9 mouse cellular contexts compared by ENCODE assay signal in genomic region chr8:122577116-122577515, GRCm38 (mm10). TPM values are rescaled to one million over a fixed set of nuclear protein-coding genes. Genes with fewer than 3 reads are reported as not detected.
DNase-seq lines count a peak whose midpoint lies in the region; ATAC-seq and TF ChIP-seq lines count a peak whose summit lies in the region.
"Had no signal": no experiment of that assay in that cellular context is flagged by ENCODE, and none has a peak within 500 bp of the region (broad histone marks: within the 10 kb centered on the region; RNA-seq: fewer than 3 reads in every experiment).

No protein-coding gene starts in this region.

- no peak for DNase-seq in kidney, postnatal 14 days
- DNase-seq in hindbrain, postnatal 0 days (ENCODE audit: low spot score): no peak
- DNase-seq in urinary bladder, postnatal 25 days (ENCODE audit: low spot score): no peak
- DNase-seq in ovary, postnatal 10 days (ENCODE audit: low spot score): no peak
- no peak for DNase-seq in spleen, adult 12 weeks (ENCODE audit: low spot score)

- no peak overlapping the region for H3K9ac ChIP-seq in kidney, embryonic 14.5 days (ENCODE audit: low read depth, low read length)
- H3K9ac ChIP-seq in embryonic facial prominence, embryonic 13.5 days: peak overlapping the region; percentile 93
- H3K9ac ChIP-seq in hindbrain, postnatal 0 days (replicated peaks; ENCODE audit: low read length): peak overlapping the region; percentile 82
- peak overlapping the region; percentile 89 for H3K9ac ChIP-seq in midbrain, embryonic 16.5 days (ENCODE audit: low read depth, low read length)

- TF ChIP-seq CTCF in hindbrain, postnatal 0 days (IDR thresholded peaks at IDR 0.05; ENCODE audit: low read depth): no peak

- peak overlapping the region; percentile 42; the same call in 1 of the 2 replicates for H3K27ac ChIP-seq in kidney, embryonic 14.5 days (ENCODE audit: low read depth, low read length)
- 0 out of 2 replicates have a peak overlapping the region, but pooled peaks have one; percentile 60 for H3K27ac ChIP-seq in embryonic facial prominence, embryonic 13.5 days
- peak overlapping the region; percentile 70 for H3K27ac ChIP-seq in hindbrain, postnatal 0 days
- H3K27ac ChIP-seq in midbrain, embryonic 16.5 days (ENCODE audit: low read length): peak overlapping the region; percentile 81

- H3K36me3 ChIP-seq in kidney, embryonic 14.5 days (ENCODE audit: control insufficient read depth, insufficient read depth, low read length): peaks cover 21% of the 10 kb centered on the region
- peaks cover 33% of the 10 kb centered on the region for H3K36me3 ChIP-seq in embryonic facial prominence, embryonic 13.5 days
- H3K36me3 ChIP-seq in hindbrain, postnatal 0 days (ENCODE audit: insufficient read depth, low read length): no peaks in the 10 kb centered on the region; the same call in 1 of the 2 replicates
- H3K36me3 ChIP-seq in midbrain, embryonic 16.5 days (ENCODE audit: control insufficient read depth, insufficient read depth, low read length): no peaks in the 10 kb centered on the region

- ATAC-seq in kidney, embryonic 14.5 days (ENCODE audit: low FRiP score, low TSS enrichment): peak; percentile 50
- ATAC-seq in embryonic facial prominence, embryonic 13.5 days (ENCODE audit: insufficient number of reproducible peaks, insufficient read depth, low FRiP score, low TSS enrichment, low read depth): 0 out of 2 replicates have a peak, but pooled peaks have one; percentile 8
- peak; percentile 25 for ATAC-seq in hindbrain, postnatal 0 days
- peak; percentile 28 for ATAC-seq in midbrain, embryonic 16.5 days

- peak overlapping the region; percentile 70 for H3K4me2 ChIP-seq in kidney, embryonic 14.5 days (replicated peaks; ENCODE audit: low read depth, low read length)
- H3K4me2 ChIP-seq in embryonic facial prominence, embryonic 13.5 days: peak overlapping the region; percentile 88
- H3K4me2 ChIP-seq in hindbrain, postnatal 0 days (ENCODE audit: low read depth, low read length): peak overlapping the region; percentile 74
- H3K4me2 ChIP-seq in midbrain, embryonic 16.5 days (ENCODE audit: low read length): peak overlapping the region; percentile 97

- H3K4me1 ChIP-seq in kidney, embryonic 14.5 days (ENCODE audit: control insufficient read depth, insufficient read depth, low read length): peaks cover 29% of the 10 kb centered on the region
- peaks cover 50% of the 10 kb centered on the region for H3K4me1 ChIP-seq in embryonic facial prominence, embryonic 13.5 days
- peaks cover 24% of the 10 kb centered on the region for H3K4me1 ChIP-seq in hindbrain, postnatal 0 days (ENCODE audit: insufficient read depth, low read length)
- H3K4me1 ChIP-seq in midbrain, embryonic 16.5 days (ENCODE audit: control insufficient read depth, insufficient read depth, low read length): peaks cover 14% of the 10 kb centered on the region

- 22% methylated on average over 10 of the region's 10 CpGs for WGBS in kidney, embryonic 14.5 days
- 33% methylated on average over 10 of the region's 10 CpGs for WGBS in embryonic facial prominence, embryonic 13.5 days
- 38% methylated on average over 10 of the region's 10 CpGs for WGBS in hindbrain, postnatal 0 days
- 37% methylated on average over 10 of the region's 10 CpGs for WGBS in midbrain, embryonic 16.5 days

- no peaks in the 10 kb centered on the region for H3K27me3 ChIP-seq in kidney, embryonic 14.5 days (ENCODE audit: control insufficient read depth, insufficient read depth, low read length)
- H3K27me3 ChIP-seq in embryonic facial prominence, embryonic 13.5 days: no peaks in the 10 kb centered on the region
- H3K27me3 ChIP-seq in hindbrain, postnatal 0 days (ENCODE audit: insufficient read depth, low read length): no peaks in the 10 kb centered on the region
- H3K27me3 ChIP-seq in midbrain, embryonic 16.5 days (ENCODE audit: control insufficient read depth, insufficient read depth, low read depth, low read length): no peaks in the 10 kb centered on the region
- H3K27me3 ChIP-seq: Patski had no signal

- no peaks in the 10 kb centered on the region for H3K9me3 ChIP-seq in kidney, embryonic 14.5 days (ENCODE audit: control insufficient read depth, low read length)
- no peaks in the 10 kb centered on the region for H3K9me3 ChIP-seq in embryonic facial prominence, embryonic 13.5 days
- no peaks in the 10 kb centered on the region for H3K9me3 ChIP-seq in hindbrain, postnatal 0 days (ENCODE audit: low read length)
- H3K9me3 ChIP-seq in midbrain, embryonic 16.5 days (replicated peaks; ENCODE audit: control insufficient read depth, low read length, poor library complexity, severe bottlenecking): no peaks in the 10 kb centered on the region

- H3K4me3 ChIP-seq in kidney, embryonic 14.5 days (ENCODE audit: low read length): peak overlapping the region; percentile 58; the same call in 1 of the 2 replicates
- H3K4me3 ChIP-seq in embryonic facial prominence, embryonic 13.5 days: peak overlapping the region; percentile 71
- peak overlapping the region; percentile 45 for H3K4me3 ChIP-seq in hindbrain, postnatal 0 days (ENCODE audit: low read length)
- peak overlapping the region; percentile 70 for H3K4me3 ChIP-seq in midbrain, embryonic 16.5 days (ENCODE audit: low read depth, low read length)

RNA-seq across cellular contexts. Expression of gene Aprt, which starts 0.4 kb away (rescaled TPM):
- 370 and 400 TPM in 2 replicates for polyA plus RNA-seq in kidney, embryonic 14.5 days (2014; fragmentation: Nextera tagmentation; extraction: Ambion mirVana)
- 296 and 355 TPM in 2 replicates for polyA plus RNA-seq in embryonic facial prominence, embryonic 13.5 days (2015; fragmentation: Nextera tagmentation; extraction: Ambion mirVana)
- 113 and 123 TPM in 2 replicates for total RNA-seq in hindbrain, postnatal 0 days (2014; rRNA removed)
- polyA plus RNA-seq in hindbrain, postnatal 0 days (2015; fragmentation: Nextera tagmentation; extraction: Ambion mirVana): 183 and 189 TPM in 2 replicates
- polyA plus RNA-seq in midbrain, embryonic 16.5 days (2015; fragmentation: Nextera tagmentation; extraction: Ambion mirVana): 156 and 157 TPM in 2 replicates

RNA-seq across cellular contexts. Expression of gene Cdt1, which starts 9.3 kb away (rescaled TPM):
- polyA plus RNA-seq in kidney, embryonic 14.5 days (2014; fragmentation: Nextera tagmentation; extraction: Ambion mirVana): 42.7 and 48.5 TPM in 2 replicates
- polyA plus RNA-seq in embryonic facial prominence, embryonic 13.5 days (2015; fragmentation: Nextera tagmentation; extraction: Ambion mirVana): 34.3 and 39.6 TPM in 2 replicates
- 24.9 and 26.3 TPM in 2 replicates for total RNA-seq in hindbrain, postnatal 0 days (2014; rRNA removed)
- 10.7 and 11.7 TPM in 2 replicates for polyA plus RNA-seq in hindbrain, postnatal 0 days (2015; fragmentation: Nextera tagmentation; extraction: Ambion mirVana)
- polyA plus RNA-seq in midbrain, embryonic 16.5 days (2015; fragmentation: Nextera tagmentation; extraction: Ambion mirVana): 5.7 and 6.2 TPM in 2 replicates

RNA-seq across cellular contexts. Expression of gene Piezo1, which starts 26.0 kb away (rescaled TPM):
- polyA plus RNA-seq in kidney, embryonic 14.5 days (2014; fragmentation: Nextera tagmentation; extraction: Ambion mirVana): 16.5 and 17.9 TPM in 2 replicates
- polyA plus RNA-seq in embryonic facial prominence, embryonic 13.5 days (2015; fragmentation: Nextera tagmentation; extraction: Ambion mirVana): 8.4 and 16.2 TPM in 2 replicates
- 10.0 and 17.5 TPM in 2 replicates for total RNA-seq in hindbrain, postnatal 0 days (2014; rRNA removed)
- 1.2 and 1.3 TPM in 2 replicates for polyA plus RNA-seq in hindbrain, postnatal 0 days (2015; fragmentation: Nextera tagmentation; extraction: Ambion mirVana)
- polyA plus RNA-seq in midbrain, embryonic 16.5 days (2015; fragmentation: Nextera tagmentation; extraction: Ambion mirVana): 1.8 and 2.0 TPM in 2 replicates

RNA-seq across cellular contexts. Expression of gene Galns, which starts 34.1 kb away (rescaled TPM):
- polyA plus RNA-seq in kidney, embryonic 14.5 days (2014; fragmentation: Nextera tagmentation; extraction: Ambion mirVana): 10.6 and 14.7 TPM in 2 replicates
- polyA plus RNA-seq in embryonic facial prominence, embryonic 13.5 days (2015; fragmentation: Nextera tagmentation; extraction: Ambion mirVana): 7.5 and 7.6 TPM in 2 replicates
- 12.0 and 14.2 TPM in 2 replicates for total RNA-seq in hindbrain, postnatal 0 days (2014; rRNA removed)
- 9.1 and 10.0 TPM in 2 replicates for polyA plus RNA-seq in hindbrain, postnatal 0 days (2015; fragmentation: Nextera tagmentation; extraction: Ambion mirVana)
- 8.4 and 8.9 TPM in 2 replicates for polyA plus RNA-seq in midbrain, embryonic 16.5 days (2015; fragmentation: Nextera tagmentation; extraction: Ambion mirVana)

RNA-seq across cellular contexts. Expression of gene Trappc2l, which starts 34.3 kb away (rescaled TPM):
- 59.8 and 74.9 TPM in 2 replicates for polyA plus RNA-seq in kidney, embryonic 14.5 days (2014; fragmentation: Nextera tagmentation; extraction: Ambion mirVana)
- 53.0 and 57.7 TPM in 2 replicates for polyA plus RNA-seq in embryonic facial prominence, embryonic 13.5 days (2015; fragmentation: Nextera tagmentation; extraction: Ambion mirVana)
- total RNA-seq in hindbrain, postnatal 0 days (2014; rRNA removed): 7.6 and 11.4 TPM in 2 replicates
- 117 and 130 TPM in 2 replicates for polyA plus RNA-seq in hindbrain, postnatal 0 days (2015; fragmentation: Nextera tagmentation; extraction: Ambion mirVana)
- polyA plus RNA-seq in midbrain, embryonic 16.5 days (2015; fragmentation: Nextera tagmentation; extraction: Ambion mirVana): 93.8 and 101 TPM in 2 replicates
